ENCODE assay signal across 10 mouse cellular contexts in genomic region chr9:119082656-119083430, GRCm38 (mm10). TPM values are rescaled to one million over a fixed set of nuclear protein-coding genes. Genes with fewer than 3 reads are reported as not detected.
DNase-seq lines count a peak whose midpoint lies in the region; ATAC-seq and TF ChIP-seq lines count a peak whose summit lies in the region.
"Had no signal": no experiment of that assay in that cellular context is flagged by ENCODE, and none has a peak within 500 bp of the region (broad histone marks: within the 10 kb centered on the region; RNA-seq: fewer than 3 reads in every experiment).

No protein-coding gene starts in this region.

- no peak overlapping the region for H3K4me3 ChIP-seq in heart, embryonic 14.5 days (ENCODE audit: control insufficient read depth in 1 of 2, insufficient read depth in 1 of 2, low read depth in 1 of 2, low read length in 2 of 2)
- H3K4me3 ChIP-seq in ES-Bruce4 (ENCODE audit: low read depth, low read length), result no peak overlapping the region
- H3K4me3 ChIP-seq in embryonic facial prominence, embryonic 12.5 days, result no peak overlapping the region
- H3K4me3 ChIP-seq in limb, embryonic 13.5 days, result no peak overlapping the region
- H3K4me3 ChIP-seq: lung, embryonic 15.5 days had no signal

- H3K36me3 ChIP-seq in heart, embryonic 14.5 days (ENCODE audit: control insufficient read depth, insufficient read depth, low read length), result peaks cover 45% of the 10 kb centered on the region
- H3K36me3 ChIP-seq in ES-Bruce4 (ENCODE audit: control insufficient read depth, insufficient read depth, low read length, poor library complexity, severe bottlenecking), result no peaks in the 10 kb centered on the region
- peaks cover 10% of the 10 kb centered on the region; the same call in 1 of the 2 replicates for H3K36me3 ChIP-seq in embryonic facial prominence, embryonic 12.5 days
- H3K36me3 ChIP-seq in limb, embryonic 13.5 days, result peaks cover 53% of the 10 kb centered on the region
- H3K36me3 ChIP-seq: lung, embryonic 15.5 days had no signal

- no peaks in the 10 kb centered on the region for H3K9me3 ChIP-seq in heart, embryonic 14.5 days (ENCODE audit: control insufficient read depth, low read length)
- no peaks in the 10 kb centered on the region for H3K9me3 ChIP-seq in ES-Bruce4 (replicated peaks; ENCODE audit: control insufficient read depth, insufficient read depth, low read length, poor library complexity, severe bottlenecking)
- H3K9me3 ChIP-seq in embryonic facial prominence, embryonic 12.5 days, result no peaks in the 10 kb centered on the region
- H3K9me3 ChIP-seq in limb, embryonic 13.5 days, result no peaks in the 10 kb centered on the region
- H3K9me3 ChIP-seq: lung, embryonic 15.5 days had no signal

- WGBS in heart, embryonic 14.5 days, result 67% methylated on average over 7 of the region's 7 CpGs
- WGBS in embryonic facial prominence, embryonic 12.5 days, result 52% methylated on average over 7 of the region's 7 CpGs
- WGBS in limb, embryonic 13.5 days, result 68% methylated on average over 7 of the region's 7 CpGs

- H3K27ac ChIP-seq in heart, embryonic 14.5 days (replicated peaks in 1 of 2; ENCODE audit: control insufficient read depth in 1 of 2, insufficient read depth in 1 of 2, low read depth in 2 of 2, low read length in 2 of 2), result peak overlapping the region; percentile 51 to 62
- peak overlapping the region; percentile 91 for H3K27ac ChIP-seq in ES-Bruce4 (ENCODE audit: insufficient read depth, low read length)
- peak overlapping the region; percentile 47 for H3K27ac ChIP-seq in embryonic facial prominence, embryonic 12.5 days
- H3K27ac ChIP-seq in limb, embryonic 13.5 days, result no peak overlapping the region
- H3K27ac ChIP-seq: lung, embryonic 15.5 days had no signal

- H3K9ac ChIP-seq in heart, embryonic 14.5 days (ENCODE audit: low read length), result no peak overlapping the region
- H3K9ac ChIP-seq in ES-Bruce4 (ENCODE audit: low read depth, poor library complexity, severe bottlenecking), result no peak overlapping the region
- H3K9ac ChIP-seq in embryonic facial prominence, embryonic 12.5 days, result no peak overlapping the region
- H3K9ac ChIP-seq in limb, embryonic 13.5 days, result 0 out of 2 replicates have a peak overlapping the region, but pooled peaks have one; percentile 45
- H3K9ac ChIP-seq: lung, embryonic 15.5 days had no signal

- TF ChIP-seq CTCF in ES-Bruce4 (IDR thresholded peaks at IDR 0.05; ENCODE audit: low read depth, low read length), result no peak

- no peak for ATAC-seq in heart, embryonic 14.5 days (ENCODE audit: insufficient number of reproducible peaks, insufficient read depth, low FRiP score, low read depth)
- ATAC-seq in embryonic facial prominence, embryonic 12.5 days (ENCODE audit: insufficient number of reproducible peaks, insufficient read depth, low FRiP score, low TSS enrichment), result no peak
- ATAC-seq in limb, embryonic 13.5 days (ENCODE audit: low FRiP score, low read depth), result no peak
- ATAC-seq: CD4-positive, CD25-positive, alpha-beta regulatory T cell, adult 4 months had no signal

- H3K4me2 ChIP-seq in heart, embryonic 14.5 days (ENCODE audit: low read length), result no peak overlapping the region
- H3K4me2 ChIP-seq in embryonic facial prominence, embryonic 12.5 days (replicated peaks), result no peak overlapping the region
- H3K4me2 ChIP-seq in limb, embryonic 13.5 days (replicated peaks), result no peak overlapping the region
- H3K4me2 ChIP-seq: lung, embryonic 15.5 days had no signal

- no peak for DNase-seq in heart, adult 9 months (ENCODE audit: low spot score in 2 of 2)
- no peak for DNase-seq in cerebellum, postnatal 4 days (ENCODE audit: low spot score in 2 of 2)
- DNase-seq in spleen, postnatal 10 days (ENCODE audit: low spot score in 2 of 2), result no peak
- DNase-seq in kidney, postnatal 10 days, result no peak

- no peaks in the 10 kb centered on the region for H3K27me3 ChIP-seq in heart, embryonic 14.5 days (ENCODE audit: control insufficient read depth, insufficient read depth, low read length)
- no peaks in the 10 kb centered on the region for H3K27me3 ChIP-seq in ES-Bruce4 (ENCODE audit: control insufficient read depth, insufficient read depth, low read length, poor library complexity, severe bottlenecking)
- no peaks in the 10 kb centered on the region for H3K27me3 ChIP-seq in embryonic facial prominence, embryonic 12.5 days
- H3K27me3 ChIP-seq in limb, embryonic 13.5 days, result no peaks in the 10 kb centered on the region
- H3K27me3 ChIP-seq: lung, embryonic 15.5 days had no signal

- peak; percentile 35; the same call in 1 of the 2 replicates for TF ChIP-seq EP300 in ES-Bruce4 (IDR thresholded peaks at IDR 0.05; ENCODE audit: insufficient read depth, low read depth, low read length)

- no peak for TF ChIP-seq POLR2A in ES-Bruce4 (IDR thresholded peaks at IDR 0.05; ENCODE audit: insufficient read depth, low read length)

- H3K4me1 ChIP-seq in heart, embryonic 14.5 days (ENCODE audit: control insufficient read depth in 2 of 2, insufficient read depth in 2 of 2, low read length in 2 of 2), result peaks cover 29 to 45% of the 10 kb centered on the region in 2 experiments
- peaks cover 25% of the 10 kb centered on the region for H3K4me1 ChIP-seq in ES-Bruce4 (ENCODE audit: control insufficient read depth, insufficient read depth, low read length)
- peaks cover 19% of the 10 kb centered on the region for H3K4me1 ChIP-seq in embryonic facial prominence, embryonic 12.5 days
- peaks cover 33% of the 10 kb centered on the region for H3K4me1 ChIP-seq in limb, embryonic 13.5 days

RNA-seq across cellular contexts. Expression of gene Plcd1, which starts 10.5 kb away (rescaled TPM):
- polyA plus RNA-seq in heart, embryonic 14.5 days (2014; fragmentation: Nextera tagmentation; extraction: Ambion mirVana), result 14.9 and 18.1 TPM in 2 replicates
- polyA plus RNA-seq in ES-Bruce4 (2011; ENCODE audit: insufficient read depth, insufficient read length, low read depth, missing spikeins), result 22.0 and 23.2 TPM in 2 replicates
- 26.6 and 27.8 TPM in 2 replicates for polyA plus RNA-seq in embryonic facial prominence, embryonic 12.5 days (2016; fragmentation: Nextera tagmentation; extraction: Ambion mirVana)
- 33.6 and 35.5 TPM in 2 replicates for polyA plus RNA-seq in limb, embryonic 13.5 days (2015; fragmentation: Nextera tagmentation; extraction: Ambion mirVana)

RNA-seq across cellular contexts. Expression of gene Dlec1, which starts 19.4 kb away (rescaled TPM):
- polyA plus RNA-seq in heart, embryonic 14.5 days (2014; fragmentation: Nextera tagmentation; extraction: Ambion mirVana), result 0.50 and 0.55 TPM in 2 replicates
- polyA plus RNA-seq in ES-Bruce4 (2011; ENCODE audit: insufficient read depth, insufficient read length, low read depth, missing spikeins), result 2.4 and 2.5 TPM in 2 replicates
- polyA plus RNA-seq in embryonic facial prominence, embryonic 12.5 days (2016; fragmentation: Nextera tagmentation; extraction: Ambion mirVana), result 1.5 and 1.7 TPM in 2 replicates
- polyA plus RNA-seq in limb, embryonic 13.5 days (2015; fragmentation: Nextera tagmentation; extraction: Ambion mirVana), result 0.98 and 1.6 TPM in 2 replicates
- polyA plus RNA-seq: CD4-positive, CD25-positive, alpha-beta regulatory T cell, adult 4 months had no signal

RNA-seq across cellular contexts. Expression of gene Vill, which starts 30.3 kb away (rescaled TPM):
- 10.7 and 11.2 TPM in 2 replicates for polyA plus RNA-seq in heart, embryonic 14.5 days (2014; fragmentation: Nextera tagmentation; extraction: Ambion mirVana)
- 37.0 and 40.0 TPM in 2 replicates for polyA plus RNA-seq in ES-Bruce4 (2011; ENCODE audit: insufficient read depth, insufficient read length, low read depth, missing spikeins)
- polyA plus RNA-seq in embryonic facial prominence, embryonic 12.5 days (2016; fragmentation: Nextera tagmentation; extraction: Ambion mirVana), result 27.3 and 28.1 TPM in 2 replicates
- 31.6 and 35.2 TPM in 2 replicates for polyA plus RNA-seq in limb, embryonic 13.5 days (2015; fragmentation: Nextera tagmentation; extraction: Ambion mirVana)
